Mouse (Mus musculus) adrenal gland, adult 18-20 months (tissue): ENCODE results near the gene Ntm. TPM values are rescaled to one million over a fixed set of nuclear protein-coding genes. Genes with fewer than 3 reads are reported as not detected.
A peak's percentile ranks its signal among the peaks of the same experiment; 100 is the strongest.

Experiments used
- DNase-seq, 2 experiments: peaks; one replicate each; pipeline ENCODE4 v3.0.0; 2021 to 2022; ENCODE audit warnings: low spot score in 2 of 2
- total RNA-seq, 2 experiments: library from RNA; stranded (reverse); gene quantifications; 1 replicate in 1 of 2; 2 replicates in 1 of 2; pipeline ENCODE4 v1.2.3; 2021

Ntm gene
- total RNA-seq, 2 experiments from 2014 or later: 0.54 to 0.60 TPM

GRCm38 (mm10) chr9:29262836-29263235, 700.1 kb downstream of the Ntm start:
- no peak for DNase-seq

- peak in 1 of 2 experiments; percentile 12 for DNase-seq
Measured at GRCm38 (mm10) chr9:29252866-29253265, 710.1 kb downstream of the Ntm start.

GRCm38 (mm10) chr9:29250813-29251212, 712.1 kb downstream of the Ntm start:
- no peak for DNase-seq

GRCm38 (mm10) chr9:29247812-29248211, 715.1 kb downstream of the Ntm start:
- no peak for DNase-seq

GRCm38 (mm10) chr9:29244006-29244405, 718.9 kb downstream of the Ntm start:
- DNase-seq: no peak

GRCm38 (mm10) chr9:29242497-29243422, 720.2 kb downstream of the Ntm start:
- DNase-seq: no peak

GRCm38 (mm10) chr9:29240797-29241196, 722.1 kb downstream of the Ntm start:
- no peak for DNase-seq

GRCm38 (mm10) chr9:29238973-29239372, 724.0 kb downstream of the Ntm start:
- DNase-seq: no peak

- DNase-seq: no peak
Measured at GRCm38 (mm10) chr9:29236752-29237151, 726.2 kb downstream of the Ntm start.

GRCm38 (mm10) chr9:29227747-29228146, 735.2 kb downstream of the Ntm start:
- no peak for DNase-seq

- DNase-seq: no peak
Measured at GRCm38 (mm10) chr9:29222915-29223545, 739.9 kb downstream of the Ntm start.

- DNase-seq: no peak
Measured at GRCm38 (mm10) chr9:29220941-29221615, 741.9 kb downstream of the Ntm start.

- DNase-seq: no peak
Measured at GRCm38 (mm10) chr9:29220493-29220892, 742.4 kb downstream of the Ntm start.

- no peak for DNase-seq
Measured at GRCm38 (mm10) chr9:29217951-29218350, 745.0 kb downstream of the Ntm start.

- no peak for DNase-seq
Measured at GRCm38 (mm10) chr9:29216528-29216927, 746.4 kb downstream of the Ntm start.

- DNase-seq: no peak
Measured at GRCm38 (mm10) chr9:29215796-29216195, 747.1 kb downstream of the Ntm start.

- DNase-seq: no peak
Measured at GRCm38 (mm10) chr9:29215241-29215640, 747.7 kb downstream of the Ntm start.

GRCm38 (mm10) chr9:29209243-29209642, 753.7 kb downstream of the Ntm start:
- DNase-seq: no peak

- DNase-seq: no peak
Measured at GRCm38 (mm10) chr9:29208142-29208541, 754.8 kb downstream of the Ntm start.

- no peak for DNase-seq
Measured at GRCm38 (mm10) chr9:29205680-29206079, 757.3 kb downstream of the Ntm start.

- no peak for DNase-seq
Measured at GRCm38 (mm10) chr9:29202196-29202595, 760.7 kb downstream of the Ntm start.
